Mouse (Mus musculus): ENCODE measurements around the gene Lcn5.
A peak's percentile ranks its signal among the peaks of the same experiment; 100 is the strongest.

Lcn5 gene

GRCm38 (mm10) chr2:25657652-25658051, at the start of gene Lcn5:
Gene Lcn5, plus strand, starts transcription at chr2:25657952.
- no peak for DNase-seq (ENCODE audit: low read depth)

GRCm38 (mm10) chr2:25608671-25609070, 49.1 kb upstream of the Lcn5 start:
- DNase-seq (ENCODE audit: low read depth), result no peak

GRCm38 (mm10) chr2:25616398-25616797, 41.4 kb upstream of the Lcn5 start:
- no peak for DNase-seq (ENCODE audit: low read depth)

GRCm38 (mm10) chr2:25617578-25617977, 40.2 kb upstream of the Lcn5 start, which contains the start of gene Ccdc183:
Gene Ccdc183, minus strand, starts transcription at chr2:25617678.
- no peak for DNase-seq (ENCODE audit: low read depth)

GRCm38 (mm10) chr2:25620386-25620785, 37.4 kb upstream of the Lcn5 start:
- peak; percentile 73 for DNase-seq (ENCODE audit: low read depth)

DNA sequence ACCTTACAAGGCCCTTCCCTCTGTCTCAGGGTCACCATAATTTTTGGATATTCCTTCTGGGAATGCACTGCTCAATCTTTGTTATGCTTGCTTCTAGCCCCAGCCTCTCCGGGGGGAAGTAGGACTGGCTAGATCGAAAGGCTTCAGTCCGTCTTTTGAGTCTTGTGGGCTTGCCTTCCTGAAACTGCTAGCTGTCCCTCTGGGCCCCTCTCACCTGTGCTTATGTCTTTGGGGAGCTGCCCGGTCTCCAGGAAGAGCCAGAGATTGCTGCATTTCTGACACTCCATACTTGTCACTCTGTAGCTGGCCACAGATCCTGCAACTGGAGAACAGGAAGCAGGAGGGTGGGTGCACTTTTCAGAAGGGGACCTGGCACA, 36.9 kb upstream of the Lcn5 start:
- no peak for DNase-seq (ENCODE audit: low read depth)

DNA sequence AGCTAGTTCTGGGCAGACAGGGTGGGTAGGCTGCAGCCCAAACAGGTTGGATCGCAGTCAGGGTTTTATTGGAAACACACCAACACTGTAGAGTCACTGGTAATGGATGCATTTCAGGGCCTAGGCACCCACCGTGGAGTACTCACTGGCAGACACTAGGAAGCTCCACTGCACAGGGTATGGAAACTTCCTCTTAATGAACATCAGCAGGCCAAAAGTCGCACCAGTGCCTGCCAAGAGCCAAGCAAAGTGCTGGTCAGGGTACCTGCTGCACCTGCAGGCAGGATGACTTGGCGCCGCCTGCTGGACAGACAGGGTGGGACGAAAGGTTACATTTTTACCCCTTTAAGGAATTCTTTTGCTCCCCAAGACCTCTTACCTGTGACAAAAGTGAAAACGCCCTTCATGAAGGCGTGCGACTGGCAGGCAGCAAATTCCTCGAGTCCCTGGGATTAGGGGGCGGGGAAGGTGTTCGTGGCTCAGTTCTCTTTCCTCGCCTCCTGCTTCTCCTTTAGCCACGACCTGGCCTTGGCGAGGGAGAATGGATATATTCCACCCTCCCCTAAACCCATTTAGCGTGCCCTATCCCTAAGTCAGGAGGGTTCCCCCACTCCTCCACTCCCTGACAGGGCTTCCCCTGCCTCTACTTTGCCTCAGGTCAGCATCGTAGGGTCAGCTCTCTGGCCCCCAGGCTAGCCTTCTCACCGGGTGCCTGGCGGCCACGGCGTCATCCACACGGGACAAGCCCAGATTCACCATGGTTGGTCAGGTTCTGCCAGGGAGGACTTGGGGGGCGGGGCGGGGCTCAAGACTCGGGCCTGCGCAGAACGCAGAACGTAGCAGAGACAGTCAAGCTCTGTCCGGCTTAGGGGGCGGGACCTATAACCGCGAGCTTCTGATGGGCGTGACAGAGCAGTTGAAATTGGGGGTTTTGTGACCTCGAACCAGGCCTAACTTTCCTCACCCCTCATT, 36.2 kb upstream of the Lcn5 start, which contains the start of gene Tmem141:
Gene Tmem141 (minus strand): TSS at position 777 of the 972 bp plus-strand sequence.
- DNase-seq (ENCODE audit: low read depth), result peak; percentile 77

DNA sequence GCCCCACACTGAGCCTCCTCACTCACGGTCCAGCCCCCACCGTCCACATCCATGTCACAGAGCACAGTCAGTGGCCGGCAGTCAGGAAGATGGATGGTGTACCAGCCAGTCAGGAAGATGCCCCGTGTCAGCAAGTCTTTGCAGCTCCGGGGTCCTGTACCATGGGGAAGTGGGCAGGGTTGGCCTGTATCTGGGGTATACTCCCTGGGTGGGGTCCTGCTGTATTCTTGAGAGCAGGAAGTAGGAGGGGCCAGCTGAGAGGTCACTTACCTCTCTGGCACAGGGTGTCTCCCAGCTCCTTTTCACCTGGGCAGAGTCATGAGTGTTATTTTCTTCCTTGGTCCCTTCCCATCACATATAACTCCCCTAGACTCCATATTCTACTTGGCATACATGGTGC, 31.8 kb upstream of the Lcn5 start:
- no peak for DNase-seq (ENCODE audit: low read depth)

GRCm38 (mm10) chr2:25627811-25628210, 29.9 kb upstream of the Lcn5 start, which contains the start of gene Fcna:
Gene Fcna, minus strand, starts transcription at chr2:25628030.
- DNase-seq (ENCODE audit: low read depth), result no peak

- no peak for DNase-seq (ENCODE audit: low read depth)
These were observed 29.0 kb upstream of the Lcn5 start for GRCm38 (mm10) chr2:25628738-25629137.

DNA sequence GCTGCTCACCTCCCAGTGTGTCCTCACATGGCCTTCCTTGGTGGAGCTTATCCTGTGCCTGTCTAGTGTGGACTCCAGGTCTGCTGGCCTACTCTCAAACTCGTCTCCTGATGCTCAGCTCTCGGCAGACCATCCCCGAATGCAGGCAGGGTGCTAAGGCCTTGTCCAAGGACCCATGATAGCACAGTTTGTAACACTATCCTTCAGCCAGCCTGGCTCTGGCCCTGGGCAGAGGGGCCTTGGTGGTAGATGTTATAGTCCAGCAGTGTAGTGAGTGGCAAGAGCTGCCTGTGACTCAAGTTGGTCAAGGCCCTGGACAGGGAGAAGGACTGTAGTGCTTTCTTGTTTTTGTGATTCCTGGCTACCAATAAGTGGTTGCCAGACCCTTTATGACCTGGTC, 24.1 kb upstream of the Lcn5 start:
- no peak for DNase-seq (ENCODE audit: low read depth)

DNA sequence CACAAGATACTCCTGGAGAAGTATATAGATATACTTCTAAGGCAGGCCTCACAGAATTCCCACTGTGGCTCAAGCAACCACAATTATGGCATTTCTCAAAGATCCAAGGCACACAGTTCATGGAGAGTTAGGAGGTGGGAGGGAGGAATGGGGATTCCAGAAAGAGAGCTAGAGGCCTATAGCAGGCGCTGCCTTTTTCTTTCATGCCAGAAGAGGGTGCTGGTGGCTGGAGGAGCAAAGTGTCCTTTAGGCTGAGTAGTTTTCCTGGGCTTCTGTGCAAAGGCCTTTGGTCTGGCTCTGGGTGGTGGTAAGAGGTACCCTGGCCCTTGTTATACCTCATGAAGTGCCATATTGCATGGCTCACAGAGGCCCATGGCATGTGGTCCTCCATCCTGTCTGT, 23.7 kb upstream of the Lcn5 start:
- no peak for DNase-seq (ENCODE audit: low read depth)

DNA sequence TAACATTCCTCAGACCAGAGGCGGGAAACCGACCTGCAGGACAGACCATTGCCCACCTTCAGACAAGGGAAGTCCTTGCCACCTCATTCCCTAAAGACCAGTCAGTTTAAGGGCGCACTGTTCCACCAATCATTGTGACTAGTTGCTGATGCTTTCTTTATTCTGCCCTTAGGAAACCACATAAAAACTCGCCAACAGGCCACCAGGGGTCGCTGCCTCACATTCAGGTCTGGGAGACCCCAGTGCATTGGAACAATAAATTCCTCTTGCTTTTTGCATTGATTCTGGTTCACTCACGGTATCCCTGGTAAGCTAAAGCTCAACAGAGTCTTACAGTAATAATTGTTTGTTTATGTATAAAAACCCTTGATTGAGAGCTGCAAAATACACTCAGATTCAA, 17.9 kb upstream of the Lcn5 start:
- DNase-seq (ENCODE audit: low read depth), result peak; percentile 54

- no peak for DNase-seq (ENCODE audit: low read depth)
These were observed 4.8 kb upstream of the Lcn5 start, which contains the start of gene Lcn8 for GRCm38 (mm10) chr2:25652902-25653301. Gene Lcn8, plus strand, starts transcription at chr2:25653120.

DNA sequence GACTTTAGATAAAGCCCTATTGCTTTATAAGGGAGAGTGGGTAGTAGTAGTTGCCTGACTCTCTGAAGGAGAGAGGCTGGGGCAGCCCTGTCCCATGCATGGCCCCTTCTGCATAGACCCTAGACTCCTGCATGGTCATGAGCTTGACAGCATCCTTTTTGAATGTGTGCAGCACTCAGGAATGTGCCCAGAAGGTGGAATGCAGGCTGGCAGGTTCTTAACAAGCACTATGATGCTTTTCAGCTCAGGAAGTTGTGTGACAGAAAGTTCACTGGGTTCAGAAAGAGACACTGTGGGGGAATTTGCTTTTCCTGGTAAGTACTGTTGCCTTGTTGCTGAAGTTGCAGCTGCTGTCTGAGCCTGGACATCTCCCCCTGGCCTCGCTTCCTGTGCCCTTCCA, 3.2 kb upstream of the Lcn5 start:
- no peak for DNase-seq (ENCODE audit: low read depth)

DNA sequence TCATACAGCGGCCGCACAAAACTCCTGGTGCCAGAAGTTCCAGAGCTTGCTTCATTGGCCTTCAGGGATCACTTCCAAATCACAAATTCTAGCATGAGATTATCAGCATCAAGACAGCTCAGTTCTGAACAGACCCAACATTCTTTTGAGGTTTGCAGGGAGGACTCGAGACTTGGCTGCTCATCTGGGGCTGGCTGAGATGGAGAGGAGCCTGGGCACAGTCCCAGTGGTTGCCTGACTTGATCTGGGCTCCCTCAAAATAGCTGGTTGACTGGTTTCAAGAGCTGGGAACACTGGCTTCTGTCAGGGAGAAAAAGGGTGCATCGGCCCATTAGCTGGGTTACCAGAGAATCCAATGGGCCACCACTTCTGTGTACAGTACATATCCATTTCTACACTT, 1.1 kb upstream of the Lcn5 start:
- DNase-seq (ENCODE audit: low read depth), result no peak

- no peak for DNase-seq (ENCODE audit: low read depth)
These were observed 506 bp upstream of the Lcn5 start for GRCm38 (mm10) chr2:25657246-25657645.

GRCm38 (mm10) chr2:25660279-25660678, 2.5 kb downstream of the Lcn5 start:
- DNase-seq (ENCODE audit: low read depth), result no peak

- DNase-seq (ENCODE audit: low read depth), result no peak
These were observed 3.7 kb downstream of the Lcn5 start for GRCm38 (mm10) chr2:25661245-25661970.

GRCm38 (mm10) chr2:25663511-25663910, 5.8 kb downstream of the Lcn5 start:
- peak; percentile 45 for DNase-seq (ENCODE audit: low read depth)

DNA sequence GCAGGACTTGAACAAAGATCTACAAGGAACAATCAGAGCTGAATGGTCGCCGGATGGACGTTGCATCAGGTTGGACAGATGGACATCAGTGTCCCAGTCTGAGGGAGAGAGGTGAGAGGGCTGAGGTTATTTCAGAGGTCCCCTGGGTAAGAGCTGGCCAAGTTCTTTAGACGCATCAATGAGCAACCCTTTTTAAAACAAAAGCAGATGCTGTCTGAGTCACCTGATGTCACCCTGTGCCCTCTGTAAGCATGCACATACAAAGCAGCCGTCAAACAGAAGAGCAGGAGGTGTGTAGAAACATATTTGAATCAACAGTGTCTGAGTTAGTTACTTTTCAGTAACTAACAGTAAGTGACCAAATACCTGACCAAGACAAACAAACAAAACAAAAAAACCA, 6.4 kb downstream of the Lcn5 start:
- no peak for DNase-seq (ENCODE audit: low read depth)

- no peak for DNase-seq (ENCODE audit: low read depth)
These were observed 8.8 kb downstream of the Lcn5 start for GRCm38 (mm10) chr2:25666516-25666915.

GRCm38 (mm10) chr2:25676486-25676885, 18.7 kb downstream of the Lcn5 start, which contains the start of gene Lcn6:
Gene Lcn6, plus strand, starts transcription at chr2:25676786.
- no peak for DNase-seq (ENCODE audit: low read depth)
